ENCODE assay signal across 10 mouse cellular contexts in the genomic region with DNA sequence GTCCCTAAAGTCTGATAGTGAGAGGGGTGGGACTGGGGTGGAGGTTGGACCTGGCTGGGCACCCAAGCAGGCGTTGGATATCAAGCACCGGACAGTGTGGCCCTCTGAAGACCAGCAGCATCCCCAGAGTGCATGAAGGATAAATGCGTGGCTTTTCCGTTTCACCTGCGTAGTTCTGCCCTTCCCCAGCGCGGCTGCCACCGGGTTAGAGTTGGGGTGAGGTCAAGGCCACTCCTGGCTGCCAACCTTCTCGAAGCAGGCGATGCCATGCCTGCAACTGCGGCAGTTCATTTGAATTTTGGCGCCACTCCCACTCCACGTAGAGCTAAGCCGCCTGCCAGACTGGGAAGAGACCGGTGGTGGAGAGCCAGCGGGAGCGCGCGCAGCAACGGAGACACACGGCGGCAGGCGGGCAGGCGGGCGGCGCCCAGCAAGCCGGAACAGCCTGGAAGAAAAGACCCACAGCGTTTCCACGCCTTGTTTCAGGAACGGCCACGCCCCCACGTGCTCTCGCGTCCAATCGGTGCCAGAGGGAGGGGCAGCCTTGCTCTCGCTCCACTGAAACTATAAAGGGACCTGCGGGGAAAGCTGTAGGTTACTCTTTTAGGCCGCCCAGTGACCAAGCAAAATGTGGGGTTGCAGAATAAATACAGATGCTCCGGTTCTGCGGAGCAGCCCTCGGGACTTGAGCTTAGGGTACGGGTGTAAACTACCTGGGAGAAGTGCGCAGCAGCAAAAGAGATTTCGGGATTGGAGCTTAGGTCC. TPM values are rescaled to one million over a fixed set of nuclear protein-coding genes. Genes with fewer than 3 reads are reported as not detected.
DNase-seq lines count a peak whose midpoint lies in the region; ATAC-seq lines count a peak whose summit lies in the region.
"Not testable (repeated sequence)": the region's sequence is repeated elsewhere in the genome, so short reads cannot be mapped to it uniquely, and the experiment has no call there.
"Had no signal": no experiment of that assay in that cellular context is flagged by ENCODE, and none has a peak within 500 bp of the region (broad histone marks: within the 10 kb centered on the region; RNA-seq: fewer than 3 reads in every experiment).

No protein-coding gene starts in this region.

- not testable (repeated sequence) for H3K4me1 ChIP-seq in liver, embryonic 12.5 days; stomach, embryonic 14.5 days (ENCODE audit: control insufficient read depth, insufficient read depth, low read length)

- not testable (repeated sequence) for H3K4me3 ChIP-seq in liver, embryonic 12.5 days; stomach, embryonic 14.5 days (ENCODE audit: low read depth, low read length)

- H3K27ac ChIP-seq in liver, embryonic 12.5 days; stomach, embryonic 14.5 days (ENCODE audit: low read length): not testable (repeated sequence)

- H3K27me3 ChIP-seq in liver, embryonic 12.5 days (replicated peaks); stomach, embryonic 14.5 days (ENCODE audit: control insufficient read depth, insufficient read depth, low read length): not testable (repeated sequence)

- not testable (repeated sequence) for H3K9ac ChIP-seq in liver, embryonic 12.5 days; stomach, embryonic 14.5 days (replicated peaks; ENCODE audit: low read depth, low read length)

- intact Hi-C loops in heart, postnatal 25 days (cut with DNase I): not testable (repeated sequence)

- H3K36me3 ChIP-seq in liver, embryonic 12.5 days; stomach, embryonic 14.5 days (ENCODE audit: control insufficient read depth, insufficient read depth, low read length): not testable (repeated sequence)

- H3K9me3 ChIP-seq in liver, embryonic 12.5 days (replicated peaks); stomach, embryonic 14.5 days (ENCODE audit: control insufficient read depth, low read depth, low read length): not testable (repeated sequence)

- DNase-seq in B cell, adult 2 months: peak; percentile 48
- DNase-seq in cerebellum, adult 9-10 months: peak; percentile 78
- DNase-seq in heart, postnatal 25 days (ENCODE audit: low spot score): peak; percentile 43
- DNase-seq in kidney, postnatal 4 days: peak; percentile 76 to 81

- peak; percentile 100 for ATAC-seq in frontal cortex, adult (ENCODE audit: low TSS enrichment)
- ATAC-seq in liver, embryonic 12.5 days: peak; percentile 92
- peak; percentile 99 for ATAC-seq in monocyte, adult 5-6 weeks (replicated peaks; ENCODE audit: insufficient number of reproducible peaks, low FRiP score, low TSS enrichment, poor library complexity, severe bottlenecking)
- peak; percentile 95 for ATAC-seq in stomach, embryonic 14.5 days (ENCODE audit: insufficient number of reproducible peaks, insufficient read depth, low FRiP score, low read depth)

- WGBS in liver, embryonic 12.5 days (ENCODE audit: insufficient replicate concordance): 58% methylated on average over 40 of the region's 44 CpGs
- WGBS in stomach, embryonic 14.5 days: 57% methylated on average over 32 of the region's 44 CpGs

- H3K4me2 ChIP-seq in liver, embryonic 12.5 days; stomach, embryonic 14.5 days (replicated peaks; ENCODE audit: low read depth, low read length): not testable (repeated sequence)

RNA-seq across cellular contexts. Expression of a gene that starts 26.1 kb away (rescaled TPM):
- not detected for total RNA-seq in heart, postnatal 25 days (2021)
- polyA plus RNA-seq in liver, embryonic 12.5 days (2016; fragmentation: Nextera tagmentation; extraction: Ambion mirVana): not detected in 2 replicates
- total RNA-seq in monocyte, adult 5-6 weeks (2017): not detected in 3 replicates
- not detected in 2 replicates for polyA plus RNA-seq in stomach, embryonic 14.5 days (2014; fragmentation: Nextera tagmentation; extraction: Ambion mirVana)
- polyA plus RNA-seq: C2C12; gonadal fat pad, adult 2 months had no signal
